Mouse (Mus musculus): Measurements from ENCODE around the gene Defb21. TPM values are rescaled to one million over a fixed set of nuclear protein-coding genes. Genes with fewer than 3 reads are reported as not detected.

Gene Defb21
- total RNA-seq (2021) = not detected

DNA sequence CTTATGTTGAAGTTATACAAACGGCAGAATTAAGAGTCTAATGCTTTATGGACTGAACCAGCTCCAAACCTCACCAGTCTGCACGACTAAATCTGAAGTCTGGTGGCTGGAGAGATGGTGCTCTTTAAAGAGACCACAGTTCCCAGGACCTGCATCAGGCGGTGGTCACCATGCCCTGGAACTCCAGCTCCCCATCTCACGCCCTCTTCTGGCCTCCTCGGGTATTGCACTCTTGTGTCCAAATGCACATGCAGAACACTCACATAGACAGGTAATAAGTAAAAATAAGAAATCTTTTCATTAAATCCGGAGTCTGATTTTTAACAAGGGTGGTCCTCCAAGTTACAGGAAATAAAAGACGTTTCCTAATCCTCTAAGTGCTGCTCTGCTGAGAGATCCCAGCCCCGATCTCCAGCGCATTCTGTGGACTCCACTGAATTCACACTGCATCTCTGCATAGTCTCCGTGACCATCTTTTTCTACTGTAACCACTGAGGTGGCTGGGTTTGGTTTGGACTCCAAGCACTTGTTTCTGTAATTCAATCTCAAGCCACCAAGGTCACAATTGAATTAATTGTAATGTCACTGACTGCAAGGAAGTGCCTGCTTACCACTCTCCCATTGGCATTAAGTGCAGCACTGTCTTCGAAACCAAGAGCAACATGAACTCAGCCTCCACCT lies at the start of gene Defb21:
Defb21 (plus strand) TSS at position 631 of the 681 bp plus-strand sequence.
- DNase-seq = no peak
- intact Hi-C loops (cut with DNase I) = no loop called here

DNA sequence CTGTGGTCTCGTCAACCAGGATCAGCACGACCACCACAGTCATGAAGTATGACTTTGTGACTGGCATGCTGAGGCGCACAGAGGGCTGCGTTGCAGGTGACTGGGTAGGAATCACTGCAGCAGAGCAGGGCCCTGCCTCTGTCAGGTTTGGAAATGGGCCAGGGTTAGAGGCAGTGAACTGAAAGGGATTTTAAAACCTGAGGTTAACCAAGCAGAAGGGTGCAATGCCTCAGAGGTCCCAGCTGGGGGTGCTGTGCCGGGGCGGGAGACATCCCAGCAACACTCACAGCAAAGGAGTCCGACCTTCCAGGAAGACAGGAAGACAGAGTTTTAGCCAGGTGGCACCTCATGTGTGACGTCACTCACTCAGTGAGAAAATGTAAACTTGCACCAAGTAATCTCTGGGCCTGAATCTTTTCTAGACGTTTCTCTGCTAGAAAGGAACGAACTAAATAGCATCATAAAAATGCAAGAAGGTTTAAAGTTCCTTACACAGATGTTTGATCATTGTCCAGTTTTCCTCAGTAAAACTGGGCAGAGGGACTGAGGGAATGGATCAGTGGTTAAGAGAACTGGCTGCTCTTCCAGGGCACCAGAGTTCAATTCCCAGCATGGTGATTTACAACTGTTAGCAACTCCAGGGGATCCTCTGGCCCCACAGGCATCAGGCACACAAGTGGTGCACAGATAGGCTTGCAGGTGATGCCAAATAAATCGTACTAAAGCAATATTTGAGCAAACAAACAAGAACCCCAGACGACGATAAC lies 32.4 kb upstream of the Defb21 start, which contains the start of gene Defb29:
Defb29 (minus strand) TSS at position 155 of the 767 bp plus-strand sequence.
- DNase-seq = no peak
- intact Hi-C loops (cut with DNase I) = loop anchor here (5.0 to 10.0 kb wide), 2 partner anchors 68 to 145 kb away; partner anchors contain the start of gene Sox12

DNA sequence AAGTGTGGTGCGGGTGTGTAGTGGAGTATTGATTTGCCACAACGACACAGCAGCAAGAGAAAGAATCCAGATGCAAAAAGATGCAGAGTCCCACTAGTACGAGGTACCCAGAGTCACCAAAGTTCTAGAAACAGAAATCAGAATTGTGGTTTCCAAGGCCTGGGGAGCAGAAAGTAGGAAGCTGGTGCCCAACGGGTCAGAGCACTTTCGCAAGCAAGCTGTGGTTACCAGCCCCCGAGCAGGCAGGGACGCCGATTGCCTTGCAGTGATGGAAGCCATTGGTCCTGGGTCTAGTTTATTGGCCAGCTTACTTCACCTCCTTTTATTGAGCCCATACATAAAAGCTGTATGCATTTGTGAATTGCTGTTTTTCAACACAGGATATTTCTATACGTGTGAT lies 30.6 kb upstream of the Defb21 start:
- no peak for DNase-seq
- intact Hi-C loops (cut with DNase I) = loop anchor here (5.0 to 10.0 kb wide), 2 partner anchors 70 to 147 kb away; partner anchors contain the start of gene Sox12

DNA sequence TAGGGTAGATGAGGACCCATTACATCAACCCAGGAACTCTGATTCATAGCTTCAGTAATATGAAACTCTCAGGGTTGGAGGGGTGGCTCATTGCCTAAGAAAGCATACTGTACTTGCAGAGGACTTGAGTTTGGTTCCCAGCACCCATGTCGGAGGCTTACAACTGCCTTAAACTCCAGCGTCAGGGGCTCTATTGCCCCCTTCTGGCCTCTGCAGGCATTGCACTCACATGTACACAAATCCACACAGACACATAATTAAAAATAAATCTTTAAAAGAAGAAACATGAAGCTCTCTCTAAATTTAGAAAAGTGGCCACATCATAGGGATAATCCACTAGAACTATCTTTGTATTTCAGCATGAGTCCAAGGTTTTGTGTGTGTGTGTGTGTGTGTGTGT lies 29.6 kb upstream of the Defb21 start:
- no peak for DNase-seq
- intact Hi-C loops (cut with DNase I) = loop anchor here (5.0 to 10.0 kb wide), 2 partner anchors 71 to 148 kb away; partner anchors contain the start of gene Sox12

DNA sequence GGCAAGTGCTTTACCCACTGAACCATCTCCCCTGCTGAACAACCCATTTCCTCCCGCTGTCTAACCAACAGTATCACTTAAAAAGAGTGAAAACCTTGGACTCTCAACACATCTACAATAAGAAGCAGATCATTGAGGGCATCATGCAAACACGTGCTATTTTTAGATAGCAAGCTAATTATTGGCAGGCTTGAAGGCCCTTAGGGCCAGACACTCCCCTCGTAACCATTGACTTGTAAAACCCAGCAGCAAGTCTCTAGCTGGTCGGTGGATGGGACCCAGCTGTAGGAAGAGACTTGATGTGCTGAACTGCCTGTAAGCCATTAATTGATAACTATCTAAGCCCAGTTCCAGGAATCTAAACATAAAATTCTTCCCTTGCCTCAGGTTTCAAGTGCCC lies 29.1 kb upstream of the Defb21 start:
- intact Hi-C loops (cut with DNase I) = loop anchor here (5.0 to 10.0 kb wide), 2 partner anchors 71 to 149 kb away; partner anchors contain the start of gene Sox12
- no peak for DNase-seq

DNA sequence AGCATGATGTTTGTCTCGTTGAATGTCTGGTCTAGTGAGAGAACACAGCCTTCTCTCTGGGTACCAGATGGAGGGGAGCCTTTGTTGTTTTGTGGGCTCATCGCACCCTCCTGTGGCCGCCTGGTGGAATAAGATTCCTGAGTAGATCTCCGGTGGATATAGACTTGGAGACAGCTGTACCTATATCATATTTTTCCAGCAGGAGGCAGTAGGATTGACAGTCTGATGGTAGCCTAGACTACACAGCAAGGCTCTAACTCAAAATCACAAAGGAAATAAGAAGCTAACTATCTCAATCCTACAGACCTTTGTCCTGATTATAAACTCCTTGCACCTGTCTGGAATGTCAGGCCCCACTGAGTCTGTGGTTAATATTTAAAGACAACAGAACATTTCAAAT lies 27.9 kb upstream of the Defb21 start:
- intact Hi-C loops (cut with DNase I) = loop anchor here (5.0 to 10.0 kb wide), 2 partner anchors 72 to 150 kb away; partner anchors contain the start of gene Sox12
- peak; percentile 3 to 4 for DNase-seq

- DNase-seq = no peak
- intact Hi-C loops (cut with DNase I) = loop anchor here (10.0 kb wide), 1 partner anchor 153 kb away; the partner anchor contains the start of gene Sox12
These were observed 24.4 kb upstream of the Defb21 start for GRCm38 (mm10) chr2:152548124-152548523.

- DNase-seq = peak; percentile 44 to 65
- intact Hi-C loops (cut with DNase I) = loop anchor here (2.0 kb wide), 1 partner anchor 47 kb away; no protein-coding TSS in a partner anchor
These were observed 18.6 kb upstream of the Defb21 start for GRCm38 (mm10) chr2:152553774-152554423.

- DNase-seq = no peak
- intact Hi-C loops (cut with DNase I) = no loop called here
These were observed 15.9 kb upstream of the Defb21 start for GRCm38 (mm10) chr2:152556655-152557054.

DNA sequence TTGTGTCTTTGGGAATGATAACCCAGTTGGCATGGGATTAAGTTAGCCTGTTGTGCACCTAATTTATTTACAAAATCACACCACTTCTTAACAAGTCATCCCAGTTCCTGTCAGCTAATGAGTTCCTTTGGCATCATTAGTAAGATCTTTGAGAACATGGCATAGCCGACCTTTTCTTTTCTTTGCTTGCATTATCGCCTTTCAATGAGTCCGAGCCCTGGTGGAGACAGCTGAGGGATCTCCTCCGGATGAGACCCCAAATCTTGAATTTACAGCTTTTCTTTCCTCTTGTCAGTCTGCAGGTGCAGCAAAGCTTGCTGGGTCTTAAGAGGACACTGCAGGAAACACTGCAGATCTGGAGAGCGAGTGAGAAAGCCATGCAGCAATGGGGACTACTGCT lies 3.5 kb upstream of the Defb21 start, which contains the start of gene Gm17416:
Gm17416 (plus strand) TSS at position 301 of the 400 bp plus-strand sequence.
- intact Hi-C loops (cut with DNase I) = no loop called here
- no peak for DNase-seq

DNA sequence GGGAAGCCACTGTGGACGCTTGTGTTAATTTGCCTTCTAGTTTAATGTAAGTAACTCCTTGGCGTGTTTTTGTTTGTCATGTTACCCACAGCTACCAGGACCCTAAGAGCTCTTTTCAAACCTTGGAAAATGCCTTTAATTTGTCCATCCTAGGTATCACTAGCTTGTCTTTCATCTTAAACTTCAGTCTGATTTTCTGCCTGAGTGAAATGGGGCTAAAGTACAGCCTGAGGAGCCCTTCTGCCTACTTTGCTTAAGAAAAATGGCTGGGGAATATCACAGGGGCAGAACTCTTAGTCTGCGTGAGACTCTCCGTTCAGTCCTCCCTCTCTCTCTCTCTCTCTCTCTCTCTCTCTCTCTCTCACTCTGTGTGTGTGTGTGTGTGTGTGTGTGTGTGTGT lies 2.7 kb upstream of the Defb21 start:
- no peak for DNase-seq
- intact Hi-C loops (cut with DNase I) = no loop called here

DNA sequence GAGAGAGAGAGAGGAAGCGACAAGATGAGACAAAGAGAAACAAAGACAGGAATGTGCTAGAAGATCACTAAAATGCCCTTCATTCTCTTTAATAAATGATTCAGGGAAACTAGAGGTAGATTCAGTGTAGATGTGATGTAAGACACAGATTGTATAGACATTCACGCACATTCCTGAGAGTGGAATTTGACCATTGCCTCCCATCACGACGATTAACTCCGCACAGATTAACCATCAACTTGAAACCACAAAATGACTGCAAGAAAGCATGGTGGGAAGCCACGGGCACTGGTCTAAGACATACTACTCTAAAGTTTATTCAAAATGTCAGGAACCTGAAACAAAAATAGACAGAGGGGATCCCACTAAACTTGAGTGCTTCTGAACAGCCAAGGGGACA lies 2.2 kb upstream of the Defb21 start:
- intact Hi-C loops (cut with DNase I) = no loop called here
- DNase-seq = no peak

GRCm38 (mm10) chr2:152573484-152573883 lies 940 bp downstream of the Defb21 start:
- intact Hi-C loops (cut with DNase I) = no loop called here
- no peak for DNase-seq

GRCm38 (mm10) chr2:152580107-152580506 lies 7.6 kb downstream of the Defb21 start, which contains the start of gene Defb19:
TSS of gene Defb19 (minus strand) at chr2:152580312.
- DNase-seq = no peak
- intact Hi-C loops (cut with DNase I) = loop anchor here (10.0 kb wide), 1 partner anchor 185 kb away; the partner anchor contains the start of gene Sox12

DNA sequence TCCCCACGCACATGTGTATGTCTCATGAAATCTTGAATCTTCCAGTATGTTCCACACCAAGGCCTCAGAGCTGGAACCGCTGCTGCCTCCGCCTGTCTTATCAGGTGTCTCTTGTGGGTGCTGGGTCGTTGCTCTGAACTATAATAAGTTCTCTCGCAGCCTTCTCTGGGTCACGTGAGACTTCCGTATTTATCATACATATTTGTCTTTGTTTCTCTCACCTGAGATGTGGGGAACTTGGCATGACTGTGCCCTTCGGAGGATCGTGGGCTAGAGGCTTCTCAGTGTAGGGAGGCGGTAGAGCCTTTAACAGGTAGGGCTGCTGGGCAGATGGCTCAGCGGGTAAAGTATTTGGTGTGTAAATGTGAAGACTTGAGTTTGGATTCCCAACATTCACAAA lies 8.1 kb downstream of the Defb21 start:
- intact Hi-C loops (cut with DNase I) = loop anchor here (10.0 kb wide), 1 partner anchor 186 kb away; the partner anchor contains the start of gene Sox12
- no peak for DNase-seq

DNA sequence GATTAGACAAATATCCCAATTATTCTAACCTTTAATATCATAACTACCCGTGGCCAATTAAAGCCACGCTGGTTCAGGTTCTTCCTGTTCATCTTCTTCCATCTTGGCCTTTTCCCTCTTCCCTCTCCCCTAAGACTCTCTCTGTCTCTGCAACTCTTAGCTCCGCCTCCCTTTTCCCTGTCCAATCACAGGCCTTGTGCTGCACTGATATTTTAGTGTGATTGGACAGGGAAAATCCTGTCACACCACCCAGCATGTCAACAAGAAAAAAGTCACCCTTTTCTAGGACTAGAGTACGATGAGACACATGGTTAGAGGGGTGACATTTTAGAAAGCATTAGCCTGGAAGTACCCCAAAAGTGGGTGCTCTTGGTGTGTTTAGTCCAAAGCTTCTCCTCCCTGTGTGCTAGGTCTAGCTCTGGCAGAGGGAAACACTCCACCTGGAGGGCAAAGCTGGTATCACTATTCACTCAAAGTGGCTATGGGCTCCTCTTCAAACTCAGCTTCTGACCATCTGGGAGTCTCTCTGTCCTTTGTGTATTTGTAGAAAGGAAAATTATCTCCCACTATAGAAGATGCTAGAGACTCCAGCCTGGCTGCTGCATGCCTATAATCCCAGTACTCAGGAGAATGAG lies 14.5 kb downstream of the Defb21 start:
- intact Hi-C loops (cut with DNase I) = loop anchor here (5.0 to 10.0 kb wide), 2 partner anchors 135 to 192 kb away; partner anchors contain the start of gene Sox12
- no peak for DNase-seq

DNA sequence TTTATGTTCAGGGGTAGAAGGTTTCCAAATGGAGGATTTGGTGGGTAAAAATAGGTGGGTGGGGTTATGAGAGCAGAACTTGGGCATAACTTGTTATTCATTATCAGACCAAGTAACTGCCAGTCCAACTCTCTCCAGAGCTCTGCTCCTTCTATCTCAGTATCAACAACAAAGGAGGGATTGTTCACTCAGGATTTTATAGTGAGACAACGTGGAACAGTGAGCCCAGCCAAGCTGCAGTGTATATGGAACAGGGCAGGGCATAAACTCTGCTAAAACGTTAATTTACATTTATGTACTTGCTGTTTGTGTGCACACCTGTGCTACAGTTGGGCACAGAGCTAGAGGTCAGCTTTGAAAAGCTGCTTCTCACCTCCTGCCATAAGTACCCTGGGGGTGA lies 15.9 kb downstream of the Defb21 start:
- intact Hi-C loops (cut with DNase I) = loop anchor here (5.0 to 10.0 kb wide), 2 partner anchors 136 to 194 kb away; partner anchors contain the start of gene Sox12
- no peak for DNase-seq

DNA sequence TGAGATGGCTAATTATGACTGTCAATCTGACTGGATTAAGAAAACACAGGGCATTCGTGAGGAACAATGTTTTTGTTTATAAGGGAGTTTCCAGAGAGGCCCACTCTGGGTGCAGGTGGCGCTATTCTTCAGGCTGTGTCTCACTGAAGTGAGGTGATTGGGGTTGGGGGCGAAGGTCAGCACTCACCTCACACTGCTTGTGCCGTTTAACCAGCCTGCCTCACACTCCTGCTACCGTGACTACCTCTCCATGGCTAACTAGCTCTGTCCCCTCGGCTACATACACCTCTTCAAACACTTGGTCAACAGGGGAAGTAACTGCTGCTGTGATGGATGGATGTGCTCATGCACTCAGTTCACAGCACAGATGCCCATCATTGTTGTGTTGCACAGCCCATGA lies 16.5 kb downstream of the Defb21 start:
- no peak for DNase-seq
- intact Hi-C loops (cut with DNase I) = loop anchor here (5.0 to 10.0 kb wide), 2 partner anchors 137 to 194 kb away; partner anchors contain the start of gene Sox12

GRCm38 (mm10) chr2:152599299-152599698 lies 26.8 kb downstream of the Defb21 start, which contains the start of gene Defb45:
TSS of gene Defb45 (minus strand) at chr2:152599399.
- DNase-seq = no peak
- intact Hi-C loops (cut with DNase I) = no loop called here

- intact Hi-C loops (cut with DNase I) = loop anchor here (2.0 kb wide), 1 partner anchor 45 kb away; no protein-coding TSS in a partner anchor
- DNase-seq = no peak
These were observed 27.5 kb downstream of the Defb21 start for GRCm38 (mm10) chr2:152600076-152600475.

Data from heart, postnatal 36 days (tissue).